Mouse (Mus musculus) heart, postnatal 10 days (tissue): ENCODE data around the gene Pfdn6. TPM values are rescaled to one million over a fixed set of nuclear protein-coding genes. Genes with fewer than 3 reads are reported as not detected.
A peak's percentile ranks its signal among the peaks of the same experiment; 100 is the strongest.
"Not testable (repeated sequence)": the region's sequence is repeated elsewhere in the genome, so short reads cannot be mapped to it uniquely, and the experiment has no call there.

Experiments
- DNase-seq, 2 experiments: peaks; one replicate each; pipeline ENCODE4 v3.0.0; 2021
- intact Hi-C: fragments of 180-260 bp; cut with DNase I; formaldehyde crosslinking; loops from one replicate; pipeline ENCODE4 v1.15.1; 2025
- total RNA-seq, 2 experiments: library from RNA; stranded (reverse); gene quantifications; 2 replicates each; pipeline ENCODE4 v1.2.3; 2021

The Pfdn6 gene
- total RNA-seq, 2 experiments from 2014 or later = 70.8 to 78.9 TPM

- intact Hi-C loops = no loop called here
- no peak for DNase-seq
These were observed 22.4 kb downstream of the Pfdn6 start for GRCm38 (mm10) chr17:33917656-33918292.

GRCm38 (mm10) chr17:33916847-33917655, 23.1 kb downstream of the Pfdn6 start:
- intact Hi-C loops = no loop called here

GRCm38 (mm10) chr17:33916294-33916693, 23.8 kb downstream of the Pfdn6 start:
- peak in 1 of 2 experiments; percentile 46 for DNase-seq
- intact Hi-C loops = no loop called here

More at GRCm38 (mm10) chr17:33916847-33917655, 23.1 kb downstream of the Pfdn6 start:
- DNase-seq = no peak

GRCm38 (mm10) chr17:33915671-33916250, 24.4 kb downstream of the Pfdn6 start, which contains the start of the genes Tapbp and Zbtb22:
Gene Tapbp (plus strand): TSS chr17:33915899.
Gene Zbtb22 (plus strand): TSS chr17:33915904.
- intact Hi-C loops = no loop called here
- peak; percentile 96 to 98 for DNase-seq

GRCm38 (mm10) chr17:33914969-33915391, 25.2 kb downstream of the Pfdn6 start:
- no peak for DNase-seq
- intact Hi-C loops = no loop called here

- no peak for DNase-seq
- intact Hi-C loops = no loop called here
These were observed 26.2 kb downstream of the Pfdn6 start for GRCm38 (mm10) chr17:33913905-33914304.

GRCm38 (mm10) chr17:33913264-33913663, 26.9 kb downstream of the Pfdn6 start:
- DNase-seq = no peak
- intact Hi-C loops = no loop called here

- intact Hi-C loops = no loop called here
These were observed 28.2 kb downstream of the Pfdn6 start for GRCm38 (mm10) chr17:33911813-33912414.

GRCm38 (mm10) chr17:33911052-33911812, 28.9 kb downstream of the Pfdn6 start:
- no peak for DNase-seq
- intact Hi-C loops = no loop called here

More at GRCm38 (mm10) chr17:33911813-33912414, 28.2 kb downstream of the Pfdn6 start:
- DNase-seq = no peak

- intact Hi-C loops = no loop called here
- no peak for DNase-seq
These were observed 29.6 kb downstream of the Pfdn6 start for GRCm38 (mm10) chr17:33910346-33911051.

- intact Hi-C loops = no loop called here
- peak; percentile 65 to 66 for DNase-seq
These were observed 30.3 kb downstream of the Pfdn6 start for GRCm38 (mm10) chr17:33909869-33910250.

- peak; percentile 99 for DNase-seq
- intact Hi-C loops = no loop called here
These were observed 30.9 kb downstream of the Pfdn6 start, which contains the start of gene Daxx for GRCm38 (mm10) chr17:33909077-33909868. Gene Daxx (plus strand): TSS chr17:33909414.

- intact Hi-C loops = no loop called here
- DNase-seq = peak; percentile 50 to 56
These were observed 31.6 kb downstream of the Pfdn6 start for GRCm38 (mm10) chr17:33908331-33909076.

GRCm38 (mm10) chr17:33904835-33905234, 35.3 kb downstream of the Pfdn6 start, which contains the start of gene Platr17:
Gene Platr17 (plus strand): TSS chr17:33905135.
- DNase-seq, intact Hi-C loops: not testable (repeated sequence)

- DNase-seq, intact Hi-C loops: not testable (repeated sequence)
These were observed 36.1 kb downstream of the Pfdn6 start for GRCm38 (mm10) chr17:33903911-33904651.

GRCm38 (mm10) chr17:33902491-33902890, 37.7 kb downstream of the Pfdn6 start:
- intact Hi-C loops = no loop called here
- DNase-seq = no peak

- intact Hi-C loops = no loop called here
- DNase-seq = no peak
These were observed 38.1 kb downstream of the Pfdn6 start for GRCm38 (mm10) chr17:33902079-33902478.
